Mouse (Mus musculus): Measurements from ENCODE around the gene Gm20388. TPM values are rescaled to one million over a fixed set of nuclear protein-coding genes. Genes with fewer than 3 reads are reported as not detected.
"Not testable (repeated sequence)": the region's sequence is repeated elsewhere in the genome, so short reads cannot be mapped to it uniquely, and the experiment has no call there.

The Gm20388 gene
- polyA plus RNA-seq, 1 experiment from 2014 or later: 7.4 TPM

- Histone ChIP-seq H3K9ac (ENCODE audit: low read length) (0 out of 2 replicates have a peak overlapping the region, but pooled peaks have one; percentile 48), H3K27me3 (ENCODE audit: control insufficient read depth, insufficient read depth, low read length) (peaks cover 14% of the 10 kb centered on the region), H3K4me2 (ENCODE audit: low read depth, low read length) (peak overlapping the region; percentile 67), H3K36me3 (ENCODE audit: control insufficient read depth, insufficient read depth, low read length) (no peaks in the 10 kb centered on the region), H3K27ac (ENCODE audit: low read length) (no peak overlapping the region), H3K4me3 (replicated peaks; ENCODE audit: low read length) (peak overlapping the region; percentile 37), H3K4me1 (ENCODE audit: control insufficient read depth, insufficient read depth, low read length) (peaks cover 17% of the 10 kb centered on the region), H3K9me3 (replicated peaks; ENCODE audit: control insufficient read depth, low read length) (no peaks in the 10 kb centered on the region)
- peak; percentile 48; the same call in 1 of the 2 replicates for ATAC-seq (ENCODE audit: insufficient read depth, low FRiP score)
- 9% methylated on average over 19 of the region's 19 CpGs for WGBS
These were observed 3718.5 kb downstream of the Gm20388 start for GRCm38 (mm10) chr8:123628968-123629755.

- H3K4me3 ChIP-seq (replicated peaks; ENCODE audit: low read length): no peak overlapping the region
These were observed 3719.4 kb downstream of the Gm20388 start for GRCm38 (mm10) chr8:123630058-123630457.

GRCm38 (mm10) chr8:123630841-123631251, 3720.2 kb downstream of the Gm20388 start:
- Histone ChIP-seq H3K36me3 (ENCODE audit: control insufficient read depth, insufficient read depth, low read length) (no peaks in the 10 kb centered on the region), H3K9me3 (replicated peaks; ENCODE audit: control insufficient read depth, low read length) (no peaks in the 10 kb centered on the region), H3K27me3 (ENCODE audit: control insufficient read depth, insufficient read depth, low read length) (peaks cover 12% of the 10 kb centered on the region), H3K4me3 (replicated peaks; ENCODE audit: low read length) (peak overlapping the region; percentile 23), H3K27ac (ENCODE audit: low read length) (no peak overlapping the region), H3K4me2 (ENCODE audit: low read depth, low read length) (peak overlapping the region; percentile 46), H3K9ac (ENCODE audit: low read length) (peak overlapping the region; percentile 48; the same call in 1 of the 2 replicates), H3K4me1 (ENCODE audit: control insufficient read depth, insufficient read depth, low read length) (peaks cover 17% of the 10 kb centered on the region)
- ATAC-seq (ENCODE audit: insufficient read depth, low FRiP score): no peak
- WGBS: 18% methylated on average over 12 of the region's 12 CpGs

More at GRCm38 (mm10) chr8:123630058-123630457, 3719.4 kb downstream of the Gm20388 start:
- no peak for ATAC-seq (ENCODE audit: insufficient read depth, low FRiP score)
- Histone ChIP-seq H3K27ac (ENCODE audit: low read length) (no peak overlapping the region), H3K27me3 (ENCODE audit: control insufficient read depth, insufficient read depth, low read length) (peaks cover 14% of the 10 kb centered on the region), H3K4me2 (ENCODE audit: low read depth, low read length) (peak overlapping the region; percentile 46), H3K4me1 (ENCODE audit: control insufficient read depth, insufficient read depth, low read length) (peaks cover 17% of the 10 kb centered on the region), H3K9me3 (replicated peaks; ENCODE audit: control insufficient read depth, low read length) (no peaks in the 10 kb centered on the region), H3K9ac (ENCODE audit: low read length) (no peak overlapping the region), H3K36me3 (ENCODE audit: control insufficient read depth, insufficient read depth, low read length) (no peaks in the 10 kb centered on the region)
- 34% methylated on average over 10 of the region's 10 CpGs for WGBS

- Histone ChIP-seq H3K4me1 (ENCODE audit: control insufficient read depth, insufficient read depth, low read length) (peaks cover 17% of the 10 kb centered on the region), H3K27me3 (ENCODE audit: control insufficient read depth, insufficient read depth, low read length) (peaks cover 11% of the 10 kb centered on the region; the same call in 1 of the 2 replicates)
- H3K27ac ChIP-seq (ENCODE audit: low read length); H3K4me3 ChIP-seq (replicated peaks; ENCODE audit: low read length); H3K4me2 ChIP-seq (ENCODE audit: low read depth, low read length); ATAC-seq (ENCODE audit: insufficient read depth, low FRiP score); H3K9ac ChIP-seq (ENCODE audit: low read length); H3K36me3 ChIP-seq (ENCODE audit: control insufficient read depth, insufficient read depth, low read length); H3K9me3 ChIP-seq (replicated peaks; ENCODE audit: control insufficient read depth, low read length): not testable (repeated sequence)
- WGBS: 72% methylated on average over 3 of the region's 3 CpGs
These were observed 3721.1 kb downstream of the Gm20388 start for GRCm38 (mm10) chr8:123631746-123632145.

- peaks cover 17% of the 10 kb centered on the region for H3K4me1 ChIP-seq (ENCODE audit: control insufficient read depth, insufficient read depth, low read length)
- no peak overlapping the region for H3K27ac ChIP-seq (ENCODE audit: low read length)
- H3K9me3 ChIP-seq (replicated peaks; ENCODE audit: control insufficient read depth, low read length): no peaks in the 10 kb centered on the region
- peaks cover 11% of the 10 kb centered on the region; the same call in 1 of the 2 replicates for H3K27me3 ChIP-seq (ENCODE audit: control insufficient read depth, insufficient read depth, low read length)
- ATAC-seq (ENCODE audit: insufficient read depth, low FRiP score): no peak
- 79% methylated on average over 4 of the region's 4 CpGs for WGBS
- H3K9ac ChIP-seq (ENCODE audit: low read length): no peak overlapping the region
- no peaks in the 10 kb centered on the region for H3K36me3 ChIP-seq (ENCODE audit: control insufficient read depth, insufficient read depth, low read length)
- no peak overlapping the region for H3K4me3 ChIP-seq (replicated peaks; ENCODE audit: low read length)
- no peak overlapping the region for H3K4me2 ChIP-seq (ENCODE audit: low read depth, low read length)
These were observed 3721.6 kb downstream of the Gm20388 start for GRCm38 (mm10) chr8:123632257-123632656.

- Histone ChIP-seq H3K36me3 (ENCODE audit: control insufficient read depth, insufficient read depth, low read length) (no peaks in the 10 kb centered on the region), H3K4me3 (replicated peaks; ENCODE audit: low read length) (no peak overlapping the region), H3K27me3 (ENCODE audit: control insufficient read depth, insufficient read depth, low read length) (peaks cover 9% of the 10 kb centered on the region; the same call in 1 of the 2 replicates), H3K4me2 (ENCODE audit: low read depth, low read length) (no peak overlapping the region), H3K9ac (ENCODE audit: low read length) (no peak overlapping the region), H3K27ac (ENCODE audit: low read length) (peak overlapping the region; percentile 4; the same call in 1 of the 2 replicates), H3K4me1 (ENCODE audit: control insufficient read depth, insufficient read depth, low read length) (peaks cover 12% of the 10 kb centered on the region), H3K9me3 (replicated peaks; ENCODE audit: control insufficient read depth, low read length) (no peaks in the 10 kb centered on the region)
- 53% methylated on average over 7 of the region's 7 CpGs for WGBS
- no peak for ATAC-seq (ENCODE audit: insufficient read depth, low FRiP score)
These were observed 3723.2 kb downstream of the Gm20388 start for GRCm38 (mm10) chr8:123633801-123634200.

- no peak overlapping the region for H3K4me2 ChIP-seq (ENCODE audit: low read depth, low read length)
- peak overlapping the region; percentile 4; the same call in 1 of the 2 replicates for H3K27ac ChIP-seq (ENCODE audit: low read length)
- ATAC-seq (ENCODE audit: insufficient read depth, low FRiP score): no peak
- H3K9me3 ChIP-seq (replicated peaks; ENCODE audit: control insufficient read depth, low read length): no peaks in the 10 kb centered on the region
- peaks cover 8% of the 10 kb centered on the region; the same call in 1 of the 2 replicates for H3K4me1 ChIP-seq (ENCODE audit: control insufficient read depth, insufficient read depth, low read length)
- no peaks in the 10 kb centered on the region for H3K36me3 ChIP-seq (ENCODE audit: control insufficient read depth, insufficient read depth, low read length)
- WGBS: 21% methylated on average over 3 of the region's 3 CpGs
- no peak overlapping the region for H3K9ac ChIP-seq (ENCODE audit: low read length)
- H3K27me3 ChIP-seq (ENCODE audit: control insufficient read depth, insufficient read depth, low read length): peaks cover 5% of the 10 kb centered on the region; the same call in 1 of the 2 replicates
- H3K4me3 ChIP-seq (replicated peaks; ENCODE audit: low read length): no peak overlapping the region
These were observed 3723.9 kb downstream of the Gm20388 start for GRCm38 (mm10) chr8:123634395-123635131.

- no peaks in the 10 kb centered on the region; the same call in 1 of the 2 replicates for H3K9me3 ChIP-seq (replicated peaks; ENCODE audit: control insufficient read depth, low read length)
- H3K36me3 ChIP-seq (ENCODE audit: control insufficient read depth, insufficient read depth, low read length): no peaks in the 10 kb centered on the region
- peaks cover 2% of the 10 kb centered on the region; the same call in 1 of the 2 replicates for H3K4me1 ChIP-seq (ENCODE audit: control insufficient read depth, insufficient read depth, low read length)
- H3K27ac ChIP-seq (ENCODE audit: low read length): no peak overlapping the region
- H3K9ac ChIP-seq (ENCODE audit: low read length): no peak overlapping the region
- 74% methylated on average over 11 of the region's 11 CpGs for WGBS
- H3K4me3 ChIP-seq (replicated peaks; ENCODE audit: low read length): no peak overlapping the region
- 0 out of 2 replicates have a peak, but pooled peaks cover 4% of the 10 kb centered on the region for H3K27me3 ChIP-seq (ENCODE audit: control insufficient read depth, insufficient read depth, low read length)
- no peak for ATAC-seq (ENCODE audit: insufficient read depth, low FRiP score)
- H3K4me2 ChIP-seq (ENCODE audit: low read depth, low read length): no peak overlapping the region
These were observed 3725.0 kb downstream of the Gm20388 start for GRCm38 (mm10) chr8:123635671-123636070.
